Mouse (Mus musculus): Measurements from ENCODE around the gene Tmcc3. TPM values are rescaled to one million over a fixed set of nuclear protein-coding genes. Genes with fewer than 3 reads are reported as not detected.

The Tmcc3 gene
- total RNA-seq, 2 experiments from 2014 or later = 43.9 to 44.3 TPM

DNA sequence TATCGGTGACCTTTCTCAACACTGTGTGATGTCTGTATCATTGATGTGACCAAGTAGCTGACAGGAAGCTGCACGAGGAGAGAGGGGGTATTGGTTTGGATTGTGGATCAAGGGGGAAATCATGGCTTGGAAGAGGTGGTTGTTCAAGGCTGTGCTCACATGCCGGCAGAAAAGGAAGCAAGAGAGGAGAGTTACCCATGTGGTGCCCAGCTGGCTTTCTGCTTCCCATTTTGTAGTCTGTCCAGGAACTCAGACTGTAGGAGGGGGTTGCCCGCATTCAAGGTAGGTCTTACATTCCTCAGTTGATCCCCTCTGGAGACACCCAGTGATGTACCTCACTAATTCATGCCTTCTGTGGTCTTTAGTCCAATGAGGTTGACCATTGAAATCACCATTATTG lies 42.3 kb downstream of the Tmcc3 start:
- Histone ChIP-seq H3K27ac (no peak overlapping the region), H3K4me3 (no peak overlapping the region)
- DNase-seq (ENCODE audit: low spot score in 2 of 2) = no peak
- TF ChIP-seq CTCF (conservative IDR thresholded peaks at IDR 0.05) = no peak

DNA sequence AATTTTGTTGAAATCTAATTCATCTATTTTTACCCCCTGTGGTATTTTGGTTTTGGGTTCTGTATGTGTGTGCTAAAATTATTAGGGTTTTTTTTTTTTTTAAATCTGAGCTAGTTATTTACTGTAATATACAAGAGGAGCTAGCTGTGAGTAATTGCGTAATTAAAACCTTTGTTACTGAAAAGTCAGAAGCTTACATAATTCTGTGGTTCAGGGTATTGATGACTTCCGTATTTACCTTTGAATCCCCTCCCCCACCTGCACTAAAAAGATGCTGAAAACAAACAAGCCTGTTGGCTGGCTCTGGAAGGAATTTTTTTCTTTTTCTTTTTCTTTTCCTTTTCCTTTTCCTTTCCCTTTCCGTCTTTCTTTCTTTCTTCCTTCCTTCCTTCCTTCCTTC lies 42.7 kb downstream of the Tmcc3 start:
- TF ChIP-seq CTCF (conservative IDR thresholded peaks at IDR 0.05) = no peak
- Histone ChIP-seq H3K27ac (no peak overlapping the region), H3K4me3 (no peak overlapping the region)
- no peak for DNase-seq (ENCODE audit: low spot score in 2 of 2)

DNA sequence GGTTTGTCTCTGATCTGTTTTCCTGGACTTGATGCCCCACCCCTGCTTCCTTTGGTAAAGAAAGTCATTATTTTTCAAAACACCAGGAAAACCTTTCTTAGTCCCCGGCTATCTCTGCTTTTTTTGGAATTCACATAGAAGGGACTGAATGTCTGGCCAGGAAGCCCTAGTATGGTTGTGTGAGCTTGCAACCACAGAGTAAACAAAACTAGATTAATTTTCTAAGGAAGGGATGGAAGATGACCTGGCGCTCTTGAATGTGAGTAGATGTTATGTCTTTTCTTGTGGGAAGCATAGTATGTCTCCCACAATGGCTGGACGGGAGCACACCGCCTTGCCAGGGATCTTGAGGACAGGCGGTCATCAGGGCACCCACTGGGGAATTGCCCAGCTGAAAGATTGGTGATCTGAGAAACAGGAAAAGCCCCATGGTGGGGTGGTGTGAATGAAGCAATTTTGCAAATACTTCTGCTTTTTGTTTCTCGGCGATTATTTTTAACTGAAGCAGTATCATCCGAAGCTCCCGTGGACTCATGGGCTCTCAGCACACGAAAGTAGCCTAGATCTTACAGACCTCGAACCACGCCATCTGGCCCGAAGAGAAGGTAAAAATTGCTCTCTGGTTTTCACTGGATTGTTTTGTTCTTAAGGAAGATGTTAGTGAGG lies 44.9 kb downstream of the Tmcc3 start:
- H3K4me3 ChIP-seq = no peak overlapping the region; the same call in 1 of the 2 replicates
- no peak for TF ChIP-seq CTCF (conservative IDR thresholded peaks at IDR 0.05)
- no peak for DNase-seq (ENCODE audit: low spot score in 2 of 2)
- peak overlapping the region; percentile 68; the same call in 1 of the 2 replicates for H3K27ac ChIP-seq

DNA sequence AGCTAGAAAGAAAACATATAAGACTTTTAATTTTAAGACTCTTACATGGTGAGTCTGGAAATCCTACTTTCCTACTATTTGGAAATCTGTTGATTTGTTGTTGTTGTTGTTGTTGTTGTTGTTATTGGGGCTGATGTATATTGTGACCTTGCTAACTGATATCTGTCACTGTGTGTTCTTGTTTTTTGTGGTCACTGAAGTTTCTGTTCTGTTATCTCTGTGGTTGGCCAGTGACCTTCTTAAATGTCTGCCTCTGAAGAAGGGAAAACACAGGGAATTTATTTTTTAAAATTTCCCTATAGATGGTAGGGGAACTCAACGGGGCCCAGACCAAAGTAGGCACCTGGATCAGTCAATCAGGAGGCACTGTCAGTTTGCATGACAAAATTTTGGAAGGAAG lies 48.9 kb downstream of the Tmcc3 start:
- H3K4me3 ChIP-seq = no peak overlapping the region
- DNase-seq (ENCODE audit: low spot score in 2 of 2) = no peak
- H3K27ac ChIP-seq = no peak overlapping the region
- no peak for TF ChIP-seq CTCF (conservative IDR thresholded peaks at IDR 0.05)

DNA sequence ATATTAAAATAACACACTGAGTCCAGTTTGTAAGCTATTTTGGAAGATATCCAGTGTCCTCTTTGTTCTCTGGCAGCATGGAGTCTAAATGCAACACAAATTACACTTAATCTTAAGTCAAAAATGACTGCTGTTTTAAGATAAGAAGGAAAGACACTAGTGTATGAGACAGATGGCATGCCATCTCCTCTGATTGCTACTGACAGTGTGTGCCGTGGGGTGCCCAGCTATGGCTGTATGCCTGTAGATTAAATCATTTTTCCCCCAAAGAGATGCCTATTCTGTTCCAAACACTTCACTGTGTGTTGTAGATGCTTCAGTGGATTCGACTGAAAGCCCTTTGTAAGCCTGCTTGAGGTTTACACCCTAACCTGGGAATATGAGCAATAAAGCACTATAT lies 59.5 kb downstream of the Tmcc3 start:
- Histone ChIP-seq H3K4me3 (no peak overlapping the region), H3K27ac (no peak overlapping the region; the same call in 1 of the 2 replicates)
- peak in 1 of 2 experiments; percentile 40 for DNase-seq (ENCODE audit: low spot score in 2 of 2)
- TF ChIP-seq CTCF (conservative IDR thresholded peaks at IDR 0.05) = no peak

DNA sequence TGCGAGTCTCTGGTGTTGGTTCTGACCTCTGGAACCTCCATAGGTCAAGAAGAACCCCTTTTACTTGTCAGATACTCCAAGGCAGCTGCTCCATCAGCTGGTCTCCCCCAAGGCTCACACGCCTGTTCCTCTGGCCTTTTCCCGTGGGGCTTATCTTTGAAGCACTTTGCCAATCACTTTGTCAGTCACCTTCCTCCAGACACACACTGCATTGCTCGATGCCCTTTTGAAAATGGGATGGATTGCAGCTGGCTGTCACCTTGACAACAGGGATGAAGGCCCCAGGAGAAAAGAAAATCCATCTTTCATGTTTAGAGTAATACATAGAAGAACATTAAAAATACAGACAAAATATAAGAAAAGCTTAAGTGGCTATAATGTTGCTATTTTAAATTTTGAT lies 65.2 kb downstream of the Tmcc3 start:
- Histone ChIP-seq H3K27ac (no peak overlapping the region), H3K4me3 (no peak overlapping the region)
- no peak for TF ChIP-seq CTCF (conservative IDR thresholded peaks at IDR 0.05)
- no peak for DNase-seq (ENCODE audit: low spot score in 2 of 2)

DNA sequence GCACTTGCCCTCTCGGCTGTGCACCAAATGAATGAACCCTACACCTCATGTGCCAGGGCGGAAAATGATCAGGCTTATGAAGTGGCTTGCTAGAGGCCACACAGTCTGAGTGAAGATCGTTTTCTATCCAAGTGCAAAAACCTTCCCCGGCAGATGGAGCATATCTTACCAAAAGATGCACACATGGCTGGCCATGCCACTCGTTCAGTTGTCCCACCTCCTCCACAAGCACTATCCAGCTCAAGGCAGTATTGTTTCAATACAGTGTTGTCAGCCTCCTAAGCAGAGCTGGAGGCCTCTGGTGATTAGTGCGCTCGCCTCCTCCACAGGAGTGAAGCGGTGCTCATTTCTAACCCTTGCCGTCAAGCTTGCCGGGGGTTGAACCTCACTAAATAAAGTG lies 66.1 kb downstream of the Tmcc3 start:
- peak in 1 of 2 experiments; percentile 29 for DNase-seq (ENCODE audit: low spot score in 2 of 2)
- Histone ChIP-seq H3K4me3 (peak overlapping the region; percentile 41), H3K27ac (peak overlapping the region; percentile 75)
- no peak for TF ChIP-seq CTCF (conservative IDR thresholded peaks at IDR 0.05)

DNA sequence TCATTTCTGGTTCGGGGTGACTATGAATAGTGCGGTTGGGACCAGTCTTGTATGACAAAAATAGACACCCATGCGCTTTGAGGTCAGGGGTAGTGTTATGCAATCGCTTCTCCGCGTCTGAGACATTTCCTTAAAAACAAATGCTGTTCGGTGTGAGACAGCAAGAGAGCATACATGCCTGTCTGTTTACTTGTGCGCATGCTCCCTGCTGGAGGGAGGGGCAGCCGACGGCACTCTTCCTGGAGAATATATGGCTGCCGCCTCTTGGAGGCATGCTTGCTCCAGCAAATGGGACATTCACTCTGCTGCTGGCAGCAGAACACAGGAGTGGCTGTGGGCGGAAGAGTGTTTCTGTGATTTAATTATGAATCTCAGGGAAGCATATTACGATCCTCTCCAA lies 66.6 kb downstream of the Tmcc3 start:
- H3K27ac ChIP-seq = peak overlapping the region; percentile 75
- H3K4me3 ChIP-seq = peak overlapping the region; percentile 41
- peak; percentile 80 to 92 for DNase-seq (ENCODE audit: low spot score in 2 of 2)
- TF ChIP-seq CTCF (conservative IDR thresholded peaks at IDR 0.05) = peak; percentile 70

DNA sequence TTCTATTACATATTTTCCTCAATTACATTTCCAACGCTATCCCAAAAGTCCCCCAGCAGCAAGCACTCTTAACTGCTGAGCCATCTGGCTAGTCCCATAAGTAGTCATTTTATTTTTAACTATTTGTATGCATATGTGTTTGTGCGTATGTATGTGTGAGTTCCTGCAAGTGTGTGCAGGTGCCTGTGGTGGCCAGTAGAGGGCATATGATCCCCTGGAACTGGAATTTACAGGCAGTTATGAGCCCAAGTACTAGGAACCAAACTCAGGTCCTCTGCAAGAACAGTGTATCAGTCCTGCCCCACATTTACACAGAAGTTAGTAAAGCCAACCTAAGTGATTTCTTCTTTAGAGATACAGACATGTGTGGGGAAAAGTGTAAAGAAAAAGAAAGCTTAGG lies 68.3 kb downstream of the Tmcc3 start:
- no peak for DNase-seq (ENCODE audit: low spot score in 2 of 2)
- H3K4me3 ChIP-seq = no peak overlapping the region
- no peak overlapping the region for H3K27ac ChIP-seq
- TF ChIP-seq CTCF (conservative IDR thresholded peaks at IDR 0.05) = peak; percentile 58

DNA sequence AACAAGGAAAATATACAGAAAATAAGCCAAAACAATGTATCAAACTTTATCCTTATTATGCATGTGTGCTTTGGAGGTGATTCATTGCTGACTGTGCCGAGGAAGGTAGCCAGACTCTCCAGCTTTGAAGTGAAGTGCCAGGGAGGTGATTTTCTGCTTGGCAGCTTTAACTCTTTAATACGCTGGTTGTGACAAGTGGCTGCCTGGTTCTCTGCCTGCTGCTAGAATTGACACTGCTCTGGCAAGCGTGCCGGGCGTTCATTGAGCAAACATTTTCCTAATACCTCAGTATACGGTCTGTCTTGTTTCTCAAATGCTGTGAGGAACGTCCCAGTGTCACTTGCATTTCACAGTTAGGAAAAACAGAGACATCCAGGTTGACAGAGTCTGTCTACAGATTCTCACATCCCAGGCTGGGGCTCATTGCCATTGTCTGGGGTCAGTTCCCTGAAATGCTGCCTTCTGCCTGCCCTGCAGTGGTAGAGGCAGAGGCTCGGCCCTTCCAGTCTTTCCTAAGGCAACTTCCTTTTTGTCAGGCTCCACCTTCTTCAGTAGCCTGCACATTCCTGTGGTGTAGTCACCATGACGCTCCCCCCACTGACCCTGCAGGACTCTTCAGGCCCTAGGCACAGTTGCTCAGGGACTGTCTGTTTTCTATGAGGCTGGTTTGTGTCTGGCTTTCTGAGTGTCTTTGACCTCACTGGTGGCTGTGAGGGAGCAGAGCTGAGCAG lies 69.1 kb downstream of the Tmcc3 start:
- H3K27ac ChIP-seq = peak overlapping the region; percentile 61; the same call in 1 of the 2 replicates
- H3K4me3 ChIP-seq = no peak overlapping the region
- no peak for DNase-seq (ENCODE audit: low spot score in 2 of 2)
- no peak for TF ChIP-seq CTCF (conservative IDR thresholded peaks at IDR 0.05)

DNA sequence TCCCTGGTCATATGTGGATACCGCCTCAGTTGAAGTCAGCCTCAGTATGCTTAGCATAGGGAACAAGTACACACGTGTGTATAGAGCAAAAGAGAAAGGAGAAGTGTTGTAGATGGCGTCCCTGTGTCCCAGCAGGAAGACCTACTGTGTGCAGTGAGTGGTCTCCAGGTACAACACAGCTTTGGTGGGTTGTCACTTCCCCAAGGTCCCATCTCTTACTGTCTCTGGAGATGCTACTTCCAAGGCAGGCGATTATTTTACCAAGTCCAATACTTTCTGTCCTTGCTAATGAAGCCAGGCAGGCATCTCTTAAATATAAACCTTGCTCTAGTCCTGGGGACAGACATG lies 69.6 kb downstream of the Tmcc3 start:
- no peak for TF ChIP-seq CTCF (conservative IDR thresholded peaks at IDR 0.05)
- peak overlapping the region; percentile 61; the same call in 1 of the 2 replicates for H3K27ac ChIP-seq
- H3K4me3 ChIP-seq = no peak overlapping the region
- no peak for DNase-seq (ENCODE audit: low spot score in 2 of 2)

DNA sequence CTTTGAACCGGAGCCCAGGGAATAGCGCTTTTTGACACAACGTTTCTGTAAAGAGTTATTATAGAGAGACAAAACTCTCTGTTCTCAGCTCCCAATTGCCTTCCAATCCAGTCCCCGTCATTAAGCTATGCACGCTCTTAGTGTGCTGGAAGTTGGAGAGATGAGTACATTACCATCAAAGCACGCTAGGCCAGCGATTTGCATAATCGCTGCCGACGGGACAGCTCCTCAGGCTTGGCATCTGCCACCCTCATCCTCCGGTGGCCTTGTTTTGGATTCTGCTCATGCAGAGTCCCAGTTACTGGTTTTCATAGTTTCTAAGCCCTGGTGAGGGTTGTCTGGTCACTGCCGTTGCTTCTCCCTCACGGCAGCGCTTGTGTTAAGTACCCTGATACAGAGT lies 70.9 kb downstream of the Tmcc3 start:
- peak overlapping the region; percentile 54 for H3K27ac ChIP-seq
- no peak for DNase-seq (ENCODE audit: low spot score in 2 of 2)
- TF ChIP-seq CTCF (conservative IDR thresholded peaks at IDR 0.05) = no peak
- H3K4me3 ChIP-seq = no peak overlapping the region

DNA sequence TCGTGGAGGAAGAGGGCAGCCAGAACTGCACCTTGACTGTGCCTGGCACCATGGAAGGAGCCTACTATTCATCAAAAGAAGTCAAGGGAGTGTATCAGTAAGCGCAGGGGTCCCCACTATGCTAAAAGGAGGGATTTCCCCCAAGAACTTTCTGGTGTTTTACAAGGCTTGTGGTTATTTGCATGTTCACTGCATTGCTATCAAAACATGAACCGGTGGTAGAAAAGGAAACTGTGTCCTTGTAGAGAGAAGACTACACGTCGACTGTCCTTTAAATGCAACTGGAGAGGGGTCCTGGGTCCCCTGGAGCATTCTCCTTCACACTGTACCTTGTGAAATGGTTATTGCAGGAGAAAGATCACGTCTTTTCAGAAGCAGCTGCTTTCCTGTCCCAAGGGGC lies 71.8 kb downstream of the Tmcc3 start:
- DNase-seq (ENCODE audit: low spot score in 2 of 2) = no peak
- no peak for TF ChIP-seq CTCF (conservative IDR thresholded peaks at IDR 0.05)
- peak overlapping the region; percentile 54 for H3K27ac ChIP-seq
- no peak overlapping the region for H3K4me3 ChIP-seq

DNA sequence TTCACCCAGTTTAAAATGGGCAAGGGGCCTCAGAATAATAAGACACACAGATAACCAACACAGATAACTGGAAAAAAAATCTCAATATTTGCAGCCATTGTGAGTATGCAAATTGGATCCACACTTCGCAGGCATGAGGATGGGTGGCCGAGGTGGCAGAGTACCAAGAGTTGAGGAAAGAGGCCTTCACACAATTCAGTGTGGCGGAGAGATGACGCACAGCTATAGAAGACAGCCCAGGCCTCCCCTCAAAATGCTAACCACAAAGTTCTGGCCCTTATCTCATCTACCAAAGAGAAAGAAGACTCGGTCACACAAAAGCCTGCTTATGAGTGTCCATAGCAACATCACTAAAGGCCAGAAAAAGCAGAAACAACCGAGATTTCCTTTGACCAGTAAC lies 77.5 kb downstream of the Tmcc3 start:
- no peak for TF ChIP-seq CTCF (conservative IDR thresholded peaks at IDR 0.05)
- Histone ChIP-seq H3K27ac (no peak overlapping the region), H3K4me3 (no peak overlapping the region)
- no peak for DNase-seq (ENCODE audit: low spot score in 2 of 2)
